Mouse (Mus musculus) Patski (cell line): ENCODE measurements at regions not wholly inside any gene's neighbourhood (a gene's known extent, or its start where the extent isn't known, plus 50 kb on each side); places are given as distances from the start of the nearest gene placed in this dataset.
A peak's percentile ranks its signal among the peaks of the same experiment; 100 is the strongest.

Experiments used
- ATAC-seq: fragments of 100-300 bp; one replicate; pipeline ENCODE4 v1.8.0; 2021
- CTCF ChIA-PET: fragments of 350-600 bp; sonication (Branson Sonifier 250); formaldehyde crosslinking; loops from one replicate; lab custom pipeline; 2022; ENCODE audit warnings: inconsistent platforms; lab: Charles Lee
- POLR2A ChIA-PET: fragments of 350-600 bp; sonication (Branson Sonifier 250); formaldehyde crosslinking; loops from one replicate; lab custom pipeline; 2022; ENCODE audit warnings: antibody characterized with exemption, inconsistent platforms; lab: Charles Lee
- DNase-seq: peaks from one replicate; pipeline ENCODE4 v3.0.0-alpha.2; 2011; ENCODE audit warnings: low read depth, low spot score
- H3K27me3 ChIP-seq: fragments of 371-371 bp; one replicate; pipeline ENCODE4 v1.5.1; 2021
- CTCF ChIP-seq: fragments of 100-300 bp; IDR thresholded peaks from one replicate; pipeline ENCODE4 v1.5.1; 2021
- in situ Hi-C: fragments of 300-500 bp; cut with MboI; formaldehyde crosslinking; loops from 3 replicates; pipeline ENCODE4 v1.11.1; 2018; ENCODE audit warnings: low pct_unique_long_range_greater_than_20kb, mixed read lengths

DNA sequence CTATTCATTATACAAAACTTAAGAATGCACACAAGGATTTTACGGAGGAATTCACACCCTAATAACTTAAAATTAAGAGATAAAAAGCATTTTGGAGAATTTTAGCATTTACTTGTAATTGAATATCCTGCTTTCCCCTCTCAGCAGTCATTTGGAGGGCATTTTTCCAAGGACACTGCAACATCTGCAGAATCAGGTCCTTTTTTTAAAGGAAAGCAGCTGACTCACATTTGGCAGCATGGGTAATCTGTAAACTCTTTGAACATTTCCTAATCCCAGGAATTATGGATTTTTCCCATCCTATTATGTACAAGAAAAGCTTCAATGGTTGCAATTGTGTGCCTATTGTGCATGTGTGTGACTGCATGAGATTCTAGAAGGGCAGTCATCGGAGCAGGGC lies 112.0 kb downstream of the Gm19410 start:
- ChIA-PET POLR2A (no interaction called here), CTCF (no interaction called here)
- DNase-seq (no peak), ATAC-seq (no peak)
- no peak for TF ChIP-seq CTCF
- in situ Hi-C loops: no loop called here
- H3K27me3 ChIP-seq: no peaks in the 10 kb centered on the region

DNA sequence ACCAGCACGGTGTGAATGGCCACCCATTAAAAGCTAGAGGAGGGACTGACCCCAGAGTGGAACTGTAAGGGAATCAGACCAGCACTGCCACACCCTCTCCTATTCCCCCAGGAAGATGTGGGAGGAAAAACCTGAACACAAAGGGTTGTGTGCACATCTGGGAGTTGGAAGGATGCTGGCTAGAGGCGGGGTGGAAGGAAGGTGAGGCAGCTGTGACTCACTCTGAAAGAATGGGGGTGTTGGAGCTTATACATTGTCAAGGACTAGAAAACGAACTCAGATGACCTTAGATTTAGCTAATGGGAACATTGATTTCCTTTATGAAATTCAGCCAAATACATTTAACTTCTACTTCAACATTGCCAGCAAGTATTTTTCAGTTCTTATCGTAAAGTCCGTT lies 116.2 kb downstream of the Gm19410 start:
- in situ Hi-C loops: no loop called here
- ATAC-seq (no peak), DNase-seq (no peak)
- no peaks in the 10 kb centered on the region for H3K27me3 ChIP-seq
- ChIA-PET POLR2A (no interaction called here), CTCF (no interaction called here)
- no peak for TF ChIP-seq CTCF

GRCm38 (mm10) chr8:35882638-35883455 lies 117.3 kb downstream of the Gm19410 start:
- ChIA-PET POLR2A (interaction anchor here (0.6 to 0.7 kb wide), 3 partner anchors 60 to 284 kb away, joined by 4 to 6 read pairs (median 4); no protein-coding TSS in a partner anchor), CTCF (interaction anchor here (0.8 to 1.6 kb wide), 2 partner anchors 10 to 14 kb away, joined by 3 read pairs; no protein-coding TSS in a partner anchor)
- no peak for TF ChIP-seq CTCF
- no peak for ATAC-seq
- no peaks in the 10 kb centered on the region for H3K27me3 ChIP-seq
- no peak for DNase-seq
- in situ Hi-C loops: no loop called here

GRCm38 (mm10) chr8:35883456-35883780 lies 117.8 kb downstream of the Gm19410 start:
- no peaks in the 10 kb centered on the region for H3K27me3 ChIP-seq
- ChIA-PET POLR2A (interaction anchor here (0.6 kb wide), 1 partner anchor 126 kb away, joined by 4 read pairs; no protein-coding TSS in a partner anchor), CTCF (interaction anchor here (1.6 kb wide), 1 partner anchor 9 kb away, joined by 3 read pairs; no protein-coding TSS in a partner anchor)
- no peak for TF ChIP-seq CTCF
- DNase-seq: no peak
- ATAC-seq: no peak
- in situ Hi-C loops: no loop called here

DNA sequence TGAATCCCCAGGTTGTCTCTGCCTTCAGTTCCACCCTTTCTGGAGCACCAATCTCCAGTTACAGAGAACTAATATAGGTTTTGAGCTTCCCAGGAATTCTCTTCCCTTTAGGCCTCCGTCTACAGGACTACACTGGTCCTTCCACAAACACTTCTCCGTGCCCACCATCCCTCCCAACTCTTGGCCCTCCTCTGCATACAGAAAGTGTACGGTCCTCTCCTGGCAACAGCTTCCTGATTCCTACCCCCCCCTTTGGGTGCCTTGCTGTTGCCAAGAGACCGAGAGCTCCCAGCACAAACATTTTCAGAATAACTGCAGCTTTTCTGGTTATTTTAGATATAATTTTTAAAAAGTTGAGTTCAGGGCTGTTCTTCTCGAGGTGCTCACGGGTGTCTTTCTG lies 119.0 kb downstream of the Gm19410 start:
- no peaks in the 10 kb centered on the region for H3K27me3 ChIP-seq
- in situ Hi-C loops: no loop called here
- DNase-seq: no peak
- no peak for TF ChIP-seq CTCF
- POLR2A ChIA-PET: no interaction called here
- CTCF ChIA-PET: interaction anchor here (1.6 kb wide), 1 partner anchor 8 kb away, joined by 3 read pairs; no protein-coding TSS in a partner anchor
- ATAC-seq: no peak

DNA sequence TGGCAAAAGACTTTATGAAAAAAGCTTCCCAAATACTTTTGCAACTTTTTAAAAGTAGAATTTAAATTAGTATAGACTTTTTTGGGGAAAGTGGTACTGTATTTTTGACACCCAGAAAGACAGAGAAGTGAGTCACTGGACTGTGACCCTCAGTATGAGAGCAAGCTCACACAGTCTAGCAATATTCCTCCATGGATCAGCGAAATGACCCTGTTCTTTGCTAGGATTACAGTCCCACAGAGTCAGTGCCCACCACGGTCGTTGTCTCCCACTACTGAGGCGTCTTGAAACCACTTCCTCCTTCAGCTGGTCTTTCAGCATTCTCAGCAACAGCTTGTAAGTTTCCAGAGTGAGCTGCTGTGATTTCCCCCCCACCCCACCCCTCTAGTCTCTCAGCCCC lies 124.5 kb downstream of the Gm19410 start:
- DNase-seq (no peak), ATAC-seq (no peak)
- in situ Hi-C loops: no loop called here
- H3K27me3 ChIP-seq: no peaks in the 10 kb centered on the region
- no peak for TF ChIP-seq CTCF
- ChIA-PET POLR2A (no interaction called here), CTCF (interaction anchor here (0.9 to 2.1 kb wide), 4 partner anchors 9 to 30 kb away, joined by 3 to 5 read pairs (median 3); no protein-coding TSS in a partner anchor)

DNA sequence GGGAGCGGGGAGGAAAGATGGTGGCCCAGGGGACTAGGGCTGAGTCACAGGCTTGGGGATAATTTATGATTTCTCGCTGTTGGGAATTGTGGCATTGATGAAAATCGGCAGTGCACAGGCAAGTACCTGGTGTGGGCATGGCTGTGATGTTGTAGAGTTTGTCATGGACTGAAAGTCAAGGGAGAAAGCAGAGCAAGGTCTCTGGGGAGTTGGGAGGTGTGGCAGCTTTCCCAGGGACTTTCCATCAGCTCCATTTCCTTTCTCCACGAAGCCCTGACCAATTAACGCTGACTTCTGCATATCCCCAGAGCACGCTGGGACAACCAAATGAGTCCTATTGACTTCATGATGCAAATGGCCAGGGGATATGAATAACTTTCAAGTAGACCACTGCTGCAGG lies 126.2 kb downstream of the Gm19410 start:
- ChIA-PET CTCF (interaction anchor here (0.6 kb wide), 1 partner anchor 30 kb away, joined by 3 read pairs; no protein-coding TSS in a partner anchor), POLR2A (no interaction called here)
- DNase-seq (no peak), ATAC-seq (no peak)
- H3K27me3 ChIP-seq: no peaks in the 10 kb centered on the region
- no peak for TF ChIP-seq CTCF
- in situ Hi-C loops: no loop called here

DNA sequence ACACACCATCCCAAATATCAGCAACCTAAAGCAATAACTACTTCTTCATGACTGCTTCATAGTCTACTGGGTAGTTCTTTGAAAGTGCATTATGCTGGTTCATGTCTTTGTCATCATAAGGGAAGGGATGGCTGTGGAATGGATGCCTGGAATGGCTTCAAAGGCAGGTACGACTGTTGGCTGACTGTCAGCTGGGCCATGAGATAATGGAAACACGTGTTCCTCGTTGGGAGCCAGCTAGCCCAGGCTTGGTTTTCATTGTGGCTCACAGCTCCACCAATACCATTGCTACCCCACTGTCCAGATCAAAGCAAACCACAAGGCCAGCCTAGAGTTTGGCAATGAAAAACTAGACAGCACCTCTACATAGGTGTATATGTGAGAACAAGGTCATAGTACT lies 132.9 kb downstream of the Gm19410 start:
- H3K27me3 ChIP-seq: no peaks in the 10 kb centered on the region
- no peak for ATAC-seq
- TF ChIP-seq CTCF: no peak
- in situ Hi-C loops: no loop called here
- DNase-seq: no peak
- CTCF ChIA-PET: no interaction called here
- POLR2A ChIA-PET: no interaction called here

DNA sequence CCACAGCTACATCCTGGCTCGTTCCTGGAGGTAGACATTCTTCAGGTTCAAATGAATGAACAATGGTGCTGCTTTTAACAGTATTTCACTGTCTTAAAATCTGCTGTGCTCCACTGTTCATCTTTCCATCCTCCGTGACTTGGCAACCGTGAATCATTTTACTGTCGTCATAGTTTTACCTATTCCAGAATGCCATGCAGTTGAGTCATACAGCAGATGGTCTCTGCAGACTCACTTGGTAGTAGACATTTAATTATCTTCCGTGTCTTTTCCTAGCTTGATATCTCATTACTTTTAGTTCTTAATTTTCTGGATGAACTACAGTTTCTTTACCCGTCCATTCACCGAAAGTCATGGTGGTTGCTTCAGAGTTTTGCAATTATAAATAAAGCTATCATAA lies 135.9 kb downstream of the Gm19410 start:
- POLR2A ChIA-PET: no interaction called here
- DNase-seq: peak; percentile 56
- TF ChIP-seq CTCF: no peak
- peak; percentile 67 for ATAC-seq
- H3K27me3 ChIP-seq: no peaks in the 10 kb centered on the region
- in situ Hi-C loops: no loop called here
- CTCF ChIA-PET: no interaction called here

GRCm38 (mm10) chr8:35904711-35905450 lies 139.3 kb downstream of the Gm19410 start:
- ATAC-seq (no peak), DNase-seq (no peak)
- no peaks in the 10 kb centered on the region for H3K27me3 ChIP-seq
- ChIA-PET POLR2A (interaction anchor here (0.7 kb wide), 1 partner anchor 34 kb away, joined by 4 read pairs; no protein-coding TSS in a partner anchor), CTCF (no interaction called here)
- no peak for TF ChIP-seq CTCF
- in situ Hi-C loops: no loop called here
